Mouse (Mus musculus) macrophage (primary cell): ENCODE measurements around the gene Timm17b. TPM values are rescaled to one million over a fixed set of nuclear protein-coding genes. Genes with fewer than 3 reads are reported as not detected.
A peak's percentile ranks its signal among the peaks of the same experiment; 100 is the strongest.

Source experiments
- H3K27ac ChIP-seq: fragments of 350-480 bp; formaldehyde crosslinking; 2 replicates; pipeline ENCODE4 v1.9.0; 2021
- H3K36me3 ChIP-seq: fragments of 350-480 bp; formaldehyde crosslinking; 2 replicates; pipeline ENCODE4 v1.9.0; 2021; ENCODE audit errors: inconsistent target
- H3K4me3 ChIP-seq: fragments of 350-480 bp; formaldehyde crosslinking; 2 replicates; pipeline ENCODE4 v1.9.0; 2021; ENCODE audit errors: inconsistent target
- H3K79me2 ChIP-seq: fragments of 350-480 bp; formaldehyde crosslinking; 2 replicates; pipeline ENCODE4 v1.9.0; 2021; ENCODE audit errors: inconsistent target
- WGBS: methylation state at CpG from one replicate; pipeline ENCODE4 v1.1.7; 2026; ENCODE audit warnings: inconsistent platforms; ENCODE audit not compliant: missing documents; 5-methylcytosine and 5-hydroxymethylcytosine counted together
- polyA plus RNA-seq: library from polyadenylated mRNA; stranded (reverse); fragments of 250-400 nt; gene quantifications from 3 replicates; pipeline ENCODE4 v1.2.4, GENCODE M21; 2018; ENCODE audit warnings: inconsistent platforms

Timm17b gene
- polyA plus RNA-seq, 1 experiment from 2014 or later, result 7.5 TPM

DNA sequence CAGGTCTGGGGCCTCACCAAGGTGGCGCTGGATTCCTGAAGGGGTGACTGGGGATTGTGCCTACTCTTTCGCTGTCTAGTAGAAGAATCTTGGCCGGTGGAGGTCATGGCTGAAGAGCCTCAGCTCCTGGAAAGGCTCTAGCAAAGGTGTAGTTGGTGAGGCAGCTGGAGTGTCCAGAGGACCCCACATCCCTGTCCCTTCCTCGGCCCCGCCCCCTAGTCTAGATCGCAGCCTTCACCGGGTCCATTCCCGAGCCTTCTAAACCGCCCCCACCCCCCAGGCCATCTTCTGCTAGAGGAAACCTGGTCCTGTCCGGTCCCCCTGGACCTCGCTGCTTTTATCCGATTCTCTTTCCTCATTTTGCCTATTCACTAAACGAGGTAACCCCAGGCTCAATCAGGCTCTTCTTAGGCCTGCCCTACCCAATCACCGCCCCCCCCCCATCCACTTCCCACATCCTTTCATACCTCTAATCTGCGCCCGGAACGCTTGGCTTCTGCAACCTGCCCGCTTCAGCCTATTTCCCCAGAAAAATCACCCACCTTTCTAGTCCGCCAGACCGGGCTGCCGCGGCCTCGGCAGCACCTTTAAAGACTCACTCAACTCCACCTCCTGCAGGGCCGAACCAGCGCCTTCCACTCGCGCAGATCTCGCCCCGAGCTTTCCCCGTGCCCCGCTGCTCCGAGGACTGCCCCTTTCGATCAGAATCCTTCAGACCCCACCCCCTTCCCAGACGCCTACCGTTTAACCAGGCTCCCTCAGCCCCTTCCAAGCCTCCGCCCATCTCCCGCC lies 48.1 kb downstream of the Timm17b start, which contains the start of gene Hdac6:
Hdac6 (minus strand) TSS at position 782 of the 792 bp plus-strand sequence.
- 14% methylated on average over 34 of the region's 37 CpGs for WGBS
- peak within 1 kb of the TSS; percentile 47; the same call in 1 of the 2 replicates for H3K27ac ChIP-seq

DNA sequence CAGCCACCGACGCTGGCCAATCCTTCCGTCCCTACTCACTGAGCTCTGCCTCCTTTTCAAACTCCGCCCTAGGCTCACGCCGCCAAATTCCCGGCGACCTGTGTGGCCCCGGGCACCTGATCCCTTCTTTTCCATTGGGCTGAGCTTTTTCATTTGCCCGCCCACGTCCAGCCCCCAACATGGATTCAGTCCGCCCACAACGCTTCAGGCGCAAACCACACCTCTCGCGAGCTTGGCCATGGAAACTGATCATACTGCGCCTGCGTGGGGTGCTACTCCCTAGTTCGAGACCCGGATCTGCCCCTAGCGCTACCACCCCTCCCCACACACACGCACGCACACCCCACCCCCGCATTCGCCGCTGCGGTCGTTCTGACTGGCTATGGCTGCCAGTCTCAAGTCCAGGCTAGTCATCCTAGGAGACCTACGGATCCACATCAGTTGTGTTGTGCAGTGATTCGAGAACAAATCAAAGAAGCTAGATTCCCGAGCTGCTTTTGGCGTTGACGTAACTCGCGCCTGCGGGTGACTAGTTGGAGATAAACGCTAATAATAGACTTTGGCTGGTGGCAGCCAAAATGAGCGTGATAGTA lies 48.8 kb downstream of the Timm17b start:
- WGBS, result 26% methylated on average over 28 of the region's 38 CpGs
- Histone ChIP-seq H3K36me3 (no peaks in the 10 kb centered on the region), H3K79me2 (no peaks in the 10 kb centered on the region), H3K27ac (peak overlapping the region; percentile 47; the same call in 1 of the 2 replicates), H3K4me3 (peak overlapping the region; percentile 53; the same call in 1 of the 2 replicates)

More for the DNA sequence above, 48.1 kb downstream of the Timm17b start, which contains the start of gene Hdac6:
- peak within 1 kb of the TSS; percentile 53 for H3K4me3 ChIP-seq
- H3K36me3 ChIP-seq, result no peaks in the 10 kb centered on the region
- H3K79me2 ChIP-seq, result no peaks in the 10 kb centered on the region

DNA sequence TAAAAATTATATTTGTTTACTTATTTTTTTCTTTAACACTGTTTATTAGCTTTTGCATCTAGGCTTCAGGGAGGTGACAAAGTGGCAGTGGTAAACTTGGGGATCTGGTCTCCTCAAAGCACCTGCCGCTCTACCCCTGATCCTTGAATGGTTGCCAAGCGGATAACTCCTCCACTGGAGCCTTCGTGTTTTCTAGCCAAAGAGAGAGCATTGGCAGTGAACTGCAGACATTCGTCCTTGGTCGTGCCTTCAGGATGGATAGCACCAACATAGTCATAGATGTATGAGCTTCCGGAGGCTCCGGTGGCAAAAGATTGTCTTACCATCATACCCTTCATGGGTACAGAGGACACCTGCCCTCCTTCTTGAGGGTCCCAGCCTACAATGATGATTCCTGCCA lies 50.9 kb downstream of the Timm17b start:
- WGBS, result 96% methylated on average over 7 of the region's 7 CpGs
- no peak overlapping the region for H3K27ac ChIP-seq
- no peaks in the 10 kb centered on the region for H3K36me3 ChIP-seq
- H3K79me2 ChIP-seq, result no peaks in the 10 kb centered on the region
- no peak overlapping the region for H3K4me3 ChIP-seq

Other genes starting within 250 kb of the Timm17b start
- gene Prickle3, start 242.1 kb upstream of the Timm17b start, polyA plus RNA-seq, result 3.0 to 3.4 TPM (median 3.2 TPM) in 3 replicates
- 83.8 to 185 TPM (median 133 TPM) in 3 replicates for gene Plp2, start 228.0 kb upstream of the Timm17b start, polyA plus RNA-seq
- 0.14 TPM in 1 of 3 replicates, not detected in the others for gene Magix, start 218.1 kb upstream of the Timm17b start, polyA plus RNA-seq
- gene Gpkow, start 202.2 kb upstream of the Timm17b start, polyA plus RNA-seq, result 27.4 to 38.3 TPM (median 28.0 TPM) in 3 replicates
- 9.5 to 25.3 TPM (median 21.1 TPM) in 3 replicates for gene Wdr45, start 185.0 kb upstream of the Timm17b start, polyA plus RNA-seq
- gene Gm45208, start 177.1 kb upstream of the Timm17b start, polyA plus RNA-seq, result not detected in 3 replicates
- 7.2 to 12.3 TPM (median 7.3 TPM) in 3 replicates for gene Praf2, start 170.9 kb upstream of the Timm17b start, polyA plus RNA-seq
- gene Ccdc120, start 148.5 kb upstream of the Timm17b start, polyA plus RNA-seq, result 0.39 to 1.6 TPM (median 1.6 TPM) in 3 replicates
- 100 to 140 TPM (median 106 TPM) in 3 replicates for gene Tfe3, start 136.8 kb upstream of the Timm17b start, polyA plus RNA-seq
- gene Gripap1, start 109.6 kb upstream of the Timm17b start, polyA plus RNA-seq, result 44.1 to 48.5 TPM (median 47.1 TPM) in 3 replicates
- gene Kcnd1, start 77.1 kb upstream of the Timm17b start, polyA plus RNA-seq, result 0.03 to 0.06 TPM (median 0.04 TPM) in 3 replicates
- 38.8 to 69.0 TPM (median 61.3 TPM) in 3 replicates for gene Otud5, start 58.0 kb upstream of the Timm17b start, polyA plus RNA-seq
- gene Pim2, start 21.1 kb upstream of the Timm17b start, polyA plus RNA-seq, result 1.5 to 2.0 TPM (median 1.6 TPM) in 3 replicates
- gene Slc35a2, start 15.3 kb upstream of the Timm17b start, polyA plus RNA-seq, result 10.3 to 26.7 TPM (median 19.8 TPM) in 3 replicates
- gene Pqbp1, start 88 bp upstream of the Timm17b start, polyA plus RNA-seq, result 46.6 to 136 TPM (median 62.4 TPM) in 3 replicates
- not detected in 3 replicates for gene Gm10491, start 8.5 kb downstream of the Timm17b start, polyA plus RNA-seq
- gene Gm10490, start 10.2 kb downstream of the Timm17b start, polyA plus RNA-seq, result not detected in 3 replicates
- gene Pcsk1n, start 20.5 kb downstream of the Timm17b start, polyA plus RNA-seq, result not detected in 3 replicates
- gene Eras, start 29.2 kb downstream of the Timm17b start, polyA plus RNA-seq, result not detected in 3 replicates
- gene Hdac6, start 48.5 kb downstream of the Timm17b start, polyA plus RNA-seq, result 6.9 to 9.1 TPM (median 7.1 TPM) in 3 replicates
- gene Gata1, start 78.7 kb downstream of the Timm17b start, polyA plus RNA-seq, result 0.14 TPM in 1 of 3 replicates, not detected in the others
- gene Glod5, start 119.1 kb downstream of the Timm17b start, polyA plus RNA-seq, result not detected in 3 replicates
- gene Suv39h1, start 175.4 kb downstream of the Timm17b start, polyA plus RNA-seq, result 9.2 to 19.9 TPM (median 11.6 TPM) in 3 replicates
- gene Was, start 191.1 kb downstream of the Timm17b start, polyA plus RNA-seq, result 81.5 to 139 TPM (median 109 TPM) in 3 replicates
- gene Wdr13, start 233.5 kb downstream of the Timm17b start, polyA plus RNA-seq, result 19.0 to 31.3 TPM (median 22.7 TPM) in 3 replicates
- 335 to 573 TPM (median 513 TPM) in 3 replicates for gene Rbm3, start 246.5 kb downstream of the Timm17b start, polyA plus RNA-seq